Mouse (Mus musculus): ENCODE measurements at regions not wholly inside any gene's neighbourhood (a gene's known extent, or its start where the extent isn't known, plus 50 kb on each side); places are given as distances from the start of the nearest gene placed in this dataset.

DNA sequence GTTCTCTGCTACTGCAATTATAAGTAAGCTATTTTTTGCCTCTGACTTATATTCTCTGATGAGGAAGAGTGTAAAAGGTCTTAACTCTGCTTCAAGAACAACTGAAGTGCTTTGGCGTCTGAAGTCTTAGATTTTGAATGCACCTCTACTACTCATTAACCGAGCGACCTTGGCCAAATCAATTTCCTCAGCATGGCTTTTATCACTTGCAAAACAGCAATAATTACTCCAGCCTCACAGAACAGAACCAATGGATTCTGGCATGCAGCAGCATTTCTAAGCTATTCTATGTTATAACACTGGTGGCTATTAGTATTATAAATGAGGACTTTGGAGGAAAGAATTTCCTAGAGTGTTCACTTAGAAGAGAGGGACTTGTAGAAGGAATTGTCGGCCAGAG is 462.9 kb upstream of the Cited2 start:
- DNase-seq (ENCODE audit: low spot score in 2 of 2): no peak

DNA sequence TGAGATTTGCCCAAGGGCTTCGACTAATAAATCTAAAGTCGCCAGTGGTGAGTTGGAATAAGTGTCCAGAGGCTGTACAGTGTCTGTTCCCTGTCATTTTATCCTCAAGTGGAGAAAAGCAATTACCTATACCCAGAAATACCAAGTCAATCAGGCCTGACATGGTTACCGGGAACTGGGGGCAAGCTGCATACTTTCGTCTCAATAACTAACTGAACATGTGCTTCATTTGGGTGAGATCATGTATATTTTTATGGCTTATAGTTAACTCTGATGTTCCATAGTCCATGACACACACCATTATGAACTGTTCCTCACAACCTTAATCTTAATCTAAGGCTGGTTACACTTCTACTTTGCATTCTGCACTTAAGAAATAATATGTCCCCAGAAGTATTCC is 462.4 kb upstream of the Cited2 start:
- no peak for DNase-seq (ENCODE audit: low spot score in 2 of 2)

DNA sequence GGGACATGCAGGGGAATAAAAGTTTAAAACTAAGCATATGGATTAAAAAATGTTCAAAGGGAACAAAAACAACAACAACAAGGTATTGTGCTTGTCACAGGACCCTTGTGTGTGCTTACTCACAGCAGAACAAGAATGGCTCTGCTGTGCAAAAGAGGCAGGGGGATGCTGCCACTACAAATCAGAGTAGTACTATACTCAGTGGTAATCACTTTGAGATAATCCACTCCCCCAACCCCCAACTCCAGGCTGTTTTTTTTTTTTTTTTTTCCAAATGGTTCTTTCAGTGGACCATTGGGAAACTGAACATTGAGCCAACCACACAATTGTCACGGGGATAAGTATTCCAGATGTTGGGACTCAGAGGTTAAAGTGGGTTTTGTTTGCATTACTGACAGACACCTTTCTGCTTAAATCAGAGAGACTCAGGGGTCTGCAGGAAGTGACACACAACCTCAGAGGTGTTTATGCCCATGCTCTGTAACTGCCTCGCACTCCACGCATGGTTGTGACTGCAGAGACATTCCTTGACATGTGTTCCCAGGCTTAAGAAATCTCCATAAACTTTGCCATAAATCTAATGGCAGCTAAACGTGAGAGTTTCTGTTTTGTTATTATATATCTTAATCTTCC is 461.7 kb upstream of the Cited2 start:
- no peak for DNase-seq (ENCODE audit: low spot score in 2 of 2)

GRCm38 (mm10) chr10:17261825-17262205 is 461.2 kb upstream of the Cited2 start:
- no peak for DNase-seq (ENCODE audit: low spot score in 2 of 2)

- DNase-seq (ENCODE audit: low spot score in 2 of 2): no peak
Observed at GRCm38 (mm10) chr10:17272646-17273045, 450.4 kb upstream of the Cited2 start.

GRCm38 (mm10) chr10:17273855-17274254 is 449.2 kb upstream of the Cited2 start:
- DNase-seq (ENCODE audit: low spot score in 2 of 2): no peak

DNA sequence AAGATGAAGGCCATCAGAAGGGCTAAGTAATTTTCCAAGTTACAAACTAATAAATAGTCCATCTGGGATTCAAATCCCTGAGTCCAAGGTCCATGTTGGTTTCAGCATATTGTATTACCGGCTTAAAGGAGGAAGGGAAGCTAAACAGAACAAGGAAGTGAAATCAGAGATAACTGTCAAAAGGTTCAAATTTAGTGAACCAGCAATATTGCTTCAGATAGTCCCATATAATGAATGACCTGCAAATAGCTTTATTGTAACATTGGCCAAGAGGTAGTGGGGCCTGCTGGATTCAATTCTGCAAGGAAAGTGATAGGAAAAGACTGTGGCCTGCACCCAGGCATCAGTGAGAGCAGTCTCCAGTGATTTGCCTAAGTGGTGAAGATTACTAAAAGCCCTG is 447.8 kb upstream of the Cited2 start:
- DNase-seq (ENCODE audit: low spot score in 2 of 2): no peak

- DNase-seq (ENCODE audit: low spot score in 2 of 2): no peak
Observed at GRCm38 (mm10) chr10:17277911-17278310, 445.1 kb upstream of the Cited2 start.

DNA sequence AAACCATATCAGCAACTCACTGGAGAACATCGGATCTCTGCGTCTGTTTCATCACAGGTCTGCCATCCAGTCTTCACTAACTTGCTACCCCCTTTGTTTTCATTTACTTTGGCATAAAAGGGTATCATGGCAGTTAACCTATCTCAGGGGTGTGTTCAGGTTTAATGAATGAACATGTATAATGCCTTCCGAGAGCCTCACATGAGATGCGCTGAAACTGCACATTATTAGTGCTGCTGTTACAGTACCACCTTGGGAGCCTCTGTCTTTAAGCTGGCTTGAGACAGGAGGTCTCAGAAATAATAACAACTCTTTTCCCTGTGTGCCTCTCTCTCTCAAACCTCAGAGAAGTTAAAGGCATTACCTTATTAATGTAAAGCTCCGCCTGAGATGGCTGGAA is 438.2 kb upstream of the Cited2 start:
- DNase-seq (ENCODE audit: low spot score in 2 of 2): no peak

DNA sequence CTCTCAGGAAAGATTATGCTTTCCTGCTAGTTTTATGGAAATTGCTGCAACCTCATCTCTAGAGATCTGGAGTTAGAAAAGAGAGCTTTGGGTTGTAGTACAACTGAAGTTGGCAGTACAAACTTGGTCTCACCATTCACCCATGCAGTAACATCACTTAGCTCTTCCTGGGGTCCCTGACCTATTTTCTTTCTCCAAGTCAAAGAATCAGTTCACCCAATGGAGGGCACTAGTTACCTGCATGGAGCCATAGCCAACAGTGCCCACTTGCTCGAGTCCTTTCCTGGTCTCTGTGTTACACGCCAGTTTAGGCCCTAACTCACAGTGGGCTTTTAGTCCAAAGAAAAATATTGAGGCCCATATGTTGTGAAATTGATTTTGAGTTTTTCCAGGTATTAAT is 435.9 kb upstream of the Cited2 start:
- no peak for DNase-seq (ENCODE audit: low spot score in 2 of 2)

DNA sequence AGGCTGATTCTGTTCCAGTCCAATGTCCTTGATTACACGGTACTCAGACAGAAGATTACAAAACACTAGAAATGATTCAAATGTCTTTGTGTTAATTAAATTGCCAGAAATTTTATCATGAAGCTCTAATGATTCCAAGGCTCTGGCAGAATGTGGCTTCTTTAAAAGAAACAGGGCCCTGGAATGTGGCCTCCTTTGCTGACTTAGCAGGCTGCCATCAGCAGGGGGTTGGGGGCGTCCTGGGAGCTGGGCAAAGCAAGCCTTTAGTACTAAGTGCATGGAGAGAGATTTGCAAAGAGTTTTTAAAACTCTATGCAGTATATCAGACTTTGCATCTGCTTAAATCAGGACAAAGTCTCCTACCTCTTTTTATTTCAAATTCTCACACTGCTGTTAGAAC is 434.8 kb upstream of the Cited2 start:
- no peak for DNase-seq (ENCODE audit: low spot score in 2 of 2)

DNA sequence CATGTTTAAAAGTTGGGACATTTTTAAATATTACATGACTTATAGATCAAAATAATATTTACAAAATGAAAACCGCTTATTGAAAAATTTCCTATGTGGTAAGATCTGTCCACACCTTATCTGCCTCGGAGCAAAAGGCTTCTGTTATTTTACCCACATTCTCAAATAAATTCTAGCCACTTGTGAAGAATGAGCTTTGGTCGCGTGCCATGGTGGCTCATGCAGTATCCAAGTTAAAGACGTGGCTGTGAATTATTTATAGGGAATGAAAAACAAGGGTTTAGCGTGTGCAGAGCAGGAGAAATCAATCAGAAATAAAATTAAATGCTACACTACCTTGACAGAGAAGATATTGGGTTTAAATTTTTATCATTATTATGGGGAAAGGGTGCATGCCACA is 430.7 kb upstream of the Cited2 start:
- DNase-seq (ENCODE audit: low spot score in 2 of 2): no peak

GRCm38 (mm10) chr10:17294440-17294839 is 428.6 kb upstream of the Cited2 start:
- no peak for DNase-seq (ENCODE audit: low spot score in 2 of 2)

DNA sequence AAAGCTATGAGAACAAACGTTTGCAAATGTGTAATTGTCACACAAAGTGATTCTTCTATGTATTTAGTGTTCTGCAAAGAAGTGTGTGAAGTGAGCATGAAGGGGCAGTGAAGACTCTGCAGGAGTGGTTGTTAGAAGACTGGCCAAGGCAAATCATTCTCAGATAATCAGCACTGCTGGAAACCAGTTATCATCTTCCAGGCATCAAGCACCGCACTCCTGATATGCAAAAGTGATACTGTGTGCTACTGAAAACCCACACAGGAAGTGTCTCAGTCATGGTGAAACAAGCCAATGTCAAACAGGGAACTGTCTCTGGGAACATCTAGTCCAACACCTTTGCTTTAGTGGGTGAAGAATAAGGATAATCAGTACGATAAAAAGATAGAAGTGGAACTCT is 427.9 kb upstream of the Cited2 start:
- no peak for DNase-seq (ENCODE audit: low spot score in 2 of 2)

GRCm38 (mm10) chr10:17299600-17299999 is 423.4 kb upstream of the Cited2 start:
- no peak for DNase-seq (ENCODE audit: low spot score in 2 of 2)

DNA sequence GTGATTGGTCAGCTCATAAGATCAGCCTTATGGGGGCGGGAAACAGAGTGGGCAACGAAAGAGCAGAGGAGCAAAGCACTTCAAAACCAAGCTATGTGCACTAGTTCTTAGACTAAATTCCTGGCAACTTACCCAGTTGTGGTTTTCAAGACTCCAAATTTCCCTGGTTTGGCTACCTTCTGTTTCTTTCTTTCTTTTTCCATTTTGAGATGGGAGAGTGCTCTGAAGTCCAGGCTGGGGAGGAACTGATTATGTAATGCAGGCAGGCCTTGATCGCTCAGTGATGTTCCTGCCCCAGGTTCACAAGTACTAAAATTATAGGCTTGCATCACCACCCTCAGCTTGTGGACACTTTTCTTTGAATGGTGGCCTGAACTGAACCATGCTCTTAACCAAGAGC is 396.3 kb upstream of the Cited2 start:
- DNase-seq (ENCODE audit: low spot score in 2 of 2): no peak

DNA sequence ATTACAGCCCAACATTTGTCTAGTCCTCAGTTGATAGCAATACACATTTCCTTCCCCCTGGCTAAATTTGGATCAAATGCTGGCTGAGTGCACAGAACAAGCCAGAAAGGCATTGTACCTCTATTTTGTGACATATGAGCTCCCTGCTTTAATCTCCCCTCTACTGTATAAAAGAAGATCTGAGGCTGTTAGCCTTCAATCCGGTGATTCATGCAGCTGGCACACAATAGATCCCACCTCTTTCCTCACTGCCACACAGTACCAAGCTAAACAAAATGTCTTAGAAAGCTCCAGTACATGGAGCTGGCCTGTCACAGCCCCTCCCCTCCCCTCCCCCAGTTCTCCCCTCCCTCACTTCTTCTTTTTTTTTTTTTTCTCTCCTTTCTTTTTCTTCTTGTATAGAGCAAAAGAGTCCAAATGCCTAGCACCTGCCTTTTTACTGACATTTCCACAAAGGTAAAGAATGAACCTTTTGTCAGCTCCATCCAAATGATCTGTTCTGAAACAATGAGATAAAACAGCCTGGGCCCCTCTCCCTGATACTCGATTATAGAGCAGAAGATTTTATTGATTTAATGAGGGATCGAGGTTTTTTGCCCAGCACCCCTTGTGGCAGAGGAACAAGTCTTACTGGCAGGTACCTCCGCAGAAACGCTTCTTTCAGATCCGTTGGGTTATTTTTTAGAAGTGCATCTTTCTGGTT is 392.0 kb upstream of the Cited2 start:
- no peak for DNase-seq (ENCODE audit: low spot score in 2 of 2)

- DNase-seq (ENCODE audit: low spot score in 2 of 2): no peak
Observed at GRCm38 (mm10) chr10:17331607-17332008, 391.4 kb upstream of the Cited2 start.

DNA sequence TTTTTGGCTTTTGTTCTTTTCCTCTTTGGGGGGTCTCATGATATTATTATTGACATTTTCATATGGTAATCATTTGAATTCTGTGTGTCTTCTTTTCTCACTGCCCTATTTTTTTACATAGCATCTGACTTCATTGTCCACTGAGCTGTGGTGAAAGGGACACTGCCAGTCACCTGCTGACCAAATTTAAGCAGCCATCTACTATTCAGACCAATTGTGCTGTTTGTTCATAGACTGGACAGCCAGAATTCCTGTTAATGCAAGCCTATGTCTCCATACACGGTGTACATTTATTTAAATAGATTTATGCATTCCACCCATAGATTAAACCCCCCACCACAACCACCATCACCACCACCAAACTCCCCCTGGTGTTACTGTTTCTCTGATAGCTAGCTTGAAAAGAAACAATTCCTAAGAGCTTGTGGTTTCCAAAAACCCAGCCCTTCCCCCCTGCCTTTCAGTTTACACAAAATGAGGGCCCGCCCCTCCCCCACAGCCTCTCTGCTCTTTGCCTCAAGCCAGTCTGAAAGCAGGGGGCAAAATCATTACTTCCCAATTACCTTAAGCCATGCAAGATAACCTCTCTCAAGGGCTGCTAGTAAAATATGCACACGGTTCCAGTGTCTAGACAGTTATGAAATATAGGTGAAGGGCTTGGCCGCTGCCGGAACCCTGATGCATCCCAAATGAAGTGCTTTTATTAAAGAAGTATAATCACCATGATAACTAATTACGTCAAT is 390.8 kb upstream of the Cited2 start:
- DNase-seq (ENCODE audit: low spot score in 2 of 2): no peak

DNA sequence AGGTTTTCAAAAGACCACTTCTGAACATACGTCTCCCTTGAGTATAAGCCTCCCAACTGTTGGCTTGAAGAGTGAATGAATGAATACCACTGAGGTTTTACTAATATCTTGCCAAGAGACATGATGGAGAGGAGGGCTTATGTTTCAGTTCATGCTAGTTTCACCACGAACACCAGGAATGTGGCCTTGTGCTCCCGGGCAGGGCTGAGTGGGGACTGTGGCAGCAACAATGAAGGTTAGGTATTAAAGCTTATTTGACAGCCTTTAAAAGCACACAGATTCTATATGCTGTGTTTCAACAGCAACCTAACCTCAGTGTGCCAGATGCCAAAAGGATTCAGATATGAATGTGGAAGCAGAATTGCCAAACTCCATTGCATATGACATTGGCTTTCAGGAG is 390.0 kb upstream of the Cited2 start:
- no peak for DNase-seq (ENCODE audit: low spot score in 2 of 2)

- DNase-seq (ENCODE audit: low spot score in 2 of 2): no peak
Observed at GRCm38 (mm10) chr10:17333676-17334075, 389.3 kb upstream of the Cited2 start.

- DNase-seq (ENCODE audit: low spot score in 2 of 2): no peak
Observed at GRCm38 (mm10) chr10:17337217-17337616, 385.8 kb upstream of the Cited2 start.

DNA sequence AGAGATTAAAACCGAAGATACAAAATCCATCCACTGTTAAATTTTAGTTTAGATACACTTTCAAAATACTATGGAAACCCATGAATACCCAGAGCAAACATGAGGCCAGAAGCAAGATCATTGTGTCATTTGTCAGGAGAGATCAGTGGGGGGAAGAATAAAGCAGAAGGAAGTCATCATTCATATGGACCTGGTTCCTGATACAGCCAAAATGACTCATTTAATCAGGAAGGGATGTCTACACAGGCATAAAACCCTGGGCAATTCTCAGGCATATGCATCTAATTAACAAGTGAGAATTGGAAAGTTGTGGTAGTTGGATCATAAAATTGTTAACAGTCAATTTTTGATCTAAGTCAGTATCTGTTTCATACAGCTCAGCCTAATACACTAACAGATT is 379.2 kb upstream of the Cited2 start:
- no peak for DNase-seq (ENCODE audit: low spot score in 2 of 2)
